ENCODE assay signal across 16 mouse cellular contexts in the genomic region with DNA sequence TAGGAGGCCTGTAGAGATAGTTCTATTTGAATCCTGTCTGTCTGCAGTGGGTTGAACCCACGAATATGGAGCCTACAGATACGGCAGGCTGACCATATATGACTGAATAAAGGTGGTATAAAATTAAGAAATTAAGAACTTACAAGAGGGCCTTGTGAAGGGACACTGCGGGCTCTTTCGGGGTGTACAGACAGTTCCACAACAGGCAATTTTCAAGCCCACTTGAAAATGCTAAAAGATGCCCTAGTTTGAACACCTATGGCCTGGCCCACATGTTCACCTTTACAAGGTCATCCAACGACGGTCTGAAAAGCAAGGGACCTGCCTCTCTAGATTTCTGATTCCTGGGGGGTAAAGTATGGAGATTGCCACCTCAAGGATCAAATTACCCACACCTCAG.
"Had no signal": no experiment of that assay in that cellular context is flagged by ENCODE, and none has a peak within 500 bp of the region (broad histone marks: within the 10 kb centered on the region; RNA-seq: fewer than 3 reads in every experiment).

No protein-coding gene starts in this region.

- H3K4me2 ChIP-seq: neural tube, embryonic 13.5 days; neural tube, embryonic 15.5 days; stomach, embryonic 15.5 days had no signal

- DNase-seq: retina, postnatal 1 day; right cerebral cortex, adult 18-20 months; right cerebral cortex, postnatal 14 days; right cerebral cortex, postnatal 25 days; right cerebral cortex, postnatal 4 days; spleen, adult 18-20 months; thymus, adult 18-20 months; thymus, adult 2 months; thymus, postnatal 14 days; thymus, postnatal 25 days; thymus, postnatal 36 days; thymus, postnatal 4 days had no signal

- H3K27ac ChIP-seq: neural tube, embryonic 13.5 days; neural tube, embryonic 15.5 days; stomach, embryonic 15.5 days; stomach, postnatal 0 days had no signal

- H3K27me3 ChIP-seq: neural tube, embryonic 13.5 days; neural tube, embryonic 15.5 days; stomach, embryonic 15.5 days had no signal

- H3K9ac ChIP-seq: neural tube, embryonic 13.5 days; neural tube, embryonic 15.5 days; stomach, embryonic 15.5 days had no signal

- H3K9me3 ChIP-seq: neural tube, embryonic 13.5 days; neural tube, embryonic 15.5 days; stomach, embryonic 15.5 days had no signal

- H3K4me1 ChIP-seq: neural tube, embryonic 15.5 days; stomach, embryonic 15.5 days had no signal

- H3K36me3 ChIP-seq: neural tube, embryonic 13.5 days; neural tube, embryonic 15.5 days; stomach, embryonic 15.5 days had no signal

- H3K4me3 ChIP-seq: neural tube, embryonic 13.5 days; neural tube, embryonic 15.5 days; stomach, embryonic 15.5 days had no signal
